Mouse (Mus musculus): ENCODE data around the gene Tmtc1.

The Tmtc1 gene

GRCm38 (mm10) chr6:148366629-148367028, 77.6 kb downstream of the Tmtc1 start:
- no peak for DNase-seq

DNA sequence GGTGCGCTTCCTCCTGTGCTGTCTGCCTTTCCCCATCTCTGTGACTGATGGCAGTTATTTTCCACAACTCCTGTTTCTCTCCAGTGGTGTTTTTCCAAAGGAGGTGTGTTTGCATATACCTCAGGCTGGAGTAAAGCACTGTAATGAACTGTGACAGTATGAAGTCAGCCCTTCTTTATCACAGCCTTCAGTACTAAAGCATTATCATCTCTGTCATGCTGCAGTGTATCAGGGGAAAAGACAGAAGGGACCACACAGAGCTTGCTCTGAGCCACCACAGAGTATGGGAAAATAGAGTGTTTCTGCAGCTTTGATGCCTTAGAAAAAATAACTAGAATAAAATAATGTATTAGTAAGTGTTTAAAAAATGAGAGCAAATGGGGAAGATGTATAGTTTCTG, 81.0 kb downstream of the Tmtc1 start:
- peak; percentile 11 to 29 for DNase-seq

DNA sequence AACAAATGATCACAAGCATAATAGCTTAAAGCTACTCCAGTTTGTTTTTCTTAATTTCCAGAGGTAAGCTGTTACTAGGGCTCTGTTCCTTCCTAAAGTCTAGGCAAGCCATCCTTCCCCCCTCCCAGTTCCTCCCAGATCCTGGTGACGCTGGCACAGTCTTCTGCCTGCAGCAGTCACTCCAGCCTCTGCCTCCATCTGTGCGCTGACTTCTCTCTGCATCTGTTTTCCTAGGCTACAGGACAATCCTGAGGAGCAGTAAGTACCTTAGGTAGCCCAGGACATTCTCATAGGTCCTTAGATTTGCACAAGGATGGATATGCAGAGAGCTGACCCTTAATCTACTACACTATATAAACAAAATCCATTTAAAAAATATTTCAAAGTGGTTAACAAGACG, 81.7 kb downstream of the Tmtc1 start:
- peak; percentile 13 to 20 for DNase-seq

DNA sequence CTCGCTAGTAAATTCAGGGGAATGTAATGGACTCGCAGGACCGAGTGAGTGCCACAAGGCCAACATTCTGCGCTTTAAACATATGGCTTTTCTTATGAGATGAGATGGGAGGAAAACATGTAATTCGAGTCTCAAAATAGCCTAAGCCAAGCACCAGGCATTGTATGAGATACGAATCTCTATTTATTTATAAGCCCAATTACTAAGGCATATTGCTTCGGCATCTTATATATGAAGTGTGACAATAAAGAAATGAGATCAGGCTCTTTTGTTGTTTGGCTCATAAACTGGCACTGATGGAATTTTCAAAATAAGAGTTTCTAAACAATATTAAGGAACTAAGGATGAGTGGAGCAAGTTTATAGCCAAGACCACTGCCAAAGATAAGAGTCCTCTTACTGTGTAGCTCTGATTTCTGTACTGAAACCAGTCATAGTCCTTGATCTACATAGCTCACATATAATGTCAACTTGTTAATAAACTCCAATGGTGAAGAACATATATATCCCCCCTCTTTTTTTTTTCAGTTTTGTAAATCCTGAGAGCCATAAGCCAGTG, 84.8 kb downstream of the Tmtc1 start:
- DNase-seq, result no peak

DNA sequence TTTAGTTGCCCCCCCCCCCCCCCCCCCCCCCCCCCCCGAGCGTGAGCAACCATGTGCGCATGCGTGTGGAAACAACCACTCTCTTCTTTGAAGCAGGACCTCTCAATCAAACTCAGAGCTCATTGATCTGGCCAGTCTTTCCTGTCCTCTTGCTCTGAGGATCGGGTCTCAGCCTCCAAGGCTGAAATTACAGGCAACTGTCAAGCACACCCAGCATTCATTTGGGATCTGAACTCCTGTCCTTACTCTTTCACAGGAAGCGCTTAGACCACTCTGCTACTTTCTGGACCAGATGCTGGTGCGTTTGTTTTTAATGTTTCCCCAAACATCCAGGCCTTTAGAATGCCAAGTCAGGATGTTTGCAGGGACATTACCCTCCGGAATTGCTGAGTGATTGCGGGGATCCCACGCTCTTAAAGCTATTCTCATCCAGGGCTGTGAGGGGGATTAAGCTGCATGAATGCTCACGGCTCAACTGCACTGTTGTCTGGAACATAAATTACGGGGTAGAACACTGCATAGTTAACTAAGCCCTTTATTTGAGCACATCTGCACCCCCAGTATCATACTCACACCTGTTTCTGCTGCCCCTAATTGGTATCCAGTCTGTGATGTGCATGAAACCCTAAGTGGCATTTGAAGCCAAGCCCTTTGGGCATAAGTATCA, 85.5 kb downstream of the Tmtc1 start:
- peak in 1 of 2 experiments; percentile 11 for DNase-seq

- no peak for DNase-seq
These were observed 88.0 kb downstream of the Tmtc1 start for GRCm38 (mm10) chr6:148356141-148356540.

- peak; percentile 43 to 74 for DNase-seq
These were observed 89.4 kb downstream of the Tmtc1 start for GRCm38 (mm10) chr6:148354509-148355474.

GRCm38 (mm10) chr6:148354151-148354508, 90.1 kb downstream of the Tmtc1 start:
- no peak for DNase-seq

- DNase-seq, result no peak
These were observed 99.2 kb downstream of the Tmtc1 start for GRCm38 (mm10) chr6:148345001-148345400.

DNA sequence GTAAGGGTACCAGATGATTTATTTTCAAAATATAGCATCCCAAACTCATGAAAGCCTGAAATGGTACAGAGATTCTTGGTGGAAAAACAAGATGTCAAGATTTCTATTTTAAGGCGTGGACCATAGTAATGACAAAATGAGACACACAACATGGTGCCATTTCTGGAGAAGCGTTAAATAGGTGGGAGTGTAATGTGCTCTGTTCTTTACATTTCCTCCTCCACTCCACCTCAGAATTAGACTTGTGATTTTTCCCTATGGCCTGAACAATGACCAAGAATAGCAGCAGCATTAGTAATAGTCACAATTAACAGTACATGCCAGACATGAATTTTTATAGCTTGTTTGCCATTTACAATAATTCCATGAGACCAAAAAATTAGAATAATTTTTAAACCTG, 102.0 kb downstream of the Tmtc1 start:
- DNase-seq, result no peak

DNA sequence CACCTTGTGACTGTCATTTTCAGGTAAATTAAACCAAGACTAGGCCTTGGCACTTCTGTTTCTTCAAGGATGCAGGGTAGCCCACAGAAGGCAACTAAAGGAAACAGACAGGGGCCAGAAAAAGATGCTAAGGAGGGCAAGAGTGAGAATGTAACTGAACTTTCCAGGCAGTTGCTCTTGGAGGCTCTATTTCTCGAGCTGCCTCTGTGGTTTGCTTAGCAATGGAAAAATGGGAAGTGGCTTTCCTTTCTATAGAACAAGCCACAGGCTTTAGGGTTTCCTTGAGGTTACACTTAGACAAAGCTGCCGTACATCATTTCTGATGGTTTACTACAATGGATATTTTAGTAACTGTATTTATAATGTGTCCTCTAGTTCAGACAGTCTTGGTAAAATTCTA, 102.4 kb downstream of the Tmtc1 start:
- DNase-seq, result no peak

DNA sequence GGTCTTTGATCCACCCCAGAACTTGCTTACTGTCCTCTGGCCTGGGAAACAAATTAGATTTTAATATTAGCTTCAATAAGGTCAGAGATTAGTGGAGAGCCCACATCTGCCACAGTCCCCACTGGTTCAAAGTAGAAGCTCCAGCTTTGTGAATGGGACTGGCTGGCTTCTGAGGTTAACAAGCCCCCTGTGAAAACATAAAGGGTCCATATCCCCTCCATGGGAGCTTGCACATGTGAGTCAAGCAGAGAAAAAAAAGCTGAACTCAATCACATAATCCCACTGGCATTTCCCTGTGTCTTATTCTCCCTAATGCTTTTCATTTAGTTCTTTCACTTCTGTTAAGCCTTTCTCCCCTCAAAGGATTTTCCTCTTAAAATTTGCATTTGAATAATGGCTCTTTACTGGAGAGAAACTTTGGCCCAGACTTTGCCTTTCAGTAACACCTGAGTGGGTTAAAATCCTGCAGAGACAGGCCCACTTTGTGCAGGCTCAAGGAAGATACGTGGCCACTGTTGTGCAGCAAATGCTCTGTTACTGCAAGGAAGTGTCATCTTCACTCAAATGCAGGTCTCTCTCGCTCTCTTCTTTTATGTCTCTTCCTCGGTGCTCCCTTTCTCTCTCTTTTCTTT, 105.7 kb downstream of the Tmtc1 start:
- DNase-seq, result no peak

- no peak for DNase-seq
These were observed 107.8 kb downstream of the Tmtc1 start for GRCm38 (mm10) chr6:148336290-148336955.

DNA sequence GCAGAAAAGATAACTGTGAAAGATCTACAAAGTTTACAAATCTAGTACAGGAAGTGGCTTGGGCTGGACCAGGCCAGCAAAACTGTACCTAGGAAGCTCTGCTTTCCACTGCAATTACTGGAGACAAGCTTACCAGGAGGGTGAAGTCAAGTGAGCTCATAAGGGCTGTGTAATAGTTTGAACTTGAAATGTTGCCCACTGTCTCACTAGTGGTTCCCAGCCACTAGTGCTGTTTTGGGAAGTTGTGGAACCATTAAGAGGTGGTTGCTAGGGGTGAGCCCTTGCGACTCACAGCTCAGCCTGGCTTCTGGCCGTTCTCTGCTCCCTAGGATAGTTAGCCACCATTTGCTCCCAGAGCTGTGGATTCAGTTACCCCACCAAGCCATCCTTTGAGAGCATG, 112.3 kb downstream of the Tmtc1 start:
- no peak for DNase-seq

DNA sequence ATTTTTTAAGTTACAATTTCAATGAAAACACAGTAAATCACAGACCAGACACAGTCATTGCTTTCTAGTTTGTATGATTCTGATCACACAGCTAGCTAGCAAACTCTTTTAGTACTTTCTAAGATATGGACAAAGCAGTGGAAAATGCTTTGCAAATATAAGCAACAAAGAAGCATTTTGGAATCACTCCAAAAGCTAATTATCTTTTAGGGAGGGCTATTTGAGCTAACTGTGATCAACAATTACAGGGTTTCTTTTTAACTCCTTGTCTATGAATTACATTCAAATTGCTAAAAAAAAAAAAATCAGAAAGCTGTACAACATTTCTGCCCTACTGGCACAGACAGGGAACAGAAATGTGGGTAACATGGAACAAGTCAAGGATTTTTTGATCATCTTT, 114.2 kb downstream of the Tmtc1 start:
- no peak for DNase-seq

GRCm38 (mm10) chr6:148328928-148329327, 115.3 kb downstream of the Tmtc1 start:
- DNase-seq, result no peak

DNA sequence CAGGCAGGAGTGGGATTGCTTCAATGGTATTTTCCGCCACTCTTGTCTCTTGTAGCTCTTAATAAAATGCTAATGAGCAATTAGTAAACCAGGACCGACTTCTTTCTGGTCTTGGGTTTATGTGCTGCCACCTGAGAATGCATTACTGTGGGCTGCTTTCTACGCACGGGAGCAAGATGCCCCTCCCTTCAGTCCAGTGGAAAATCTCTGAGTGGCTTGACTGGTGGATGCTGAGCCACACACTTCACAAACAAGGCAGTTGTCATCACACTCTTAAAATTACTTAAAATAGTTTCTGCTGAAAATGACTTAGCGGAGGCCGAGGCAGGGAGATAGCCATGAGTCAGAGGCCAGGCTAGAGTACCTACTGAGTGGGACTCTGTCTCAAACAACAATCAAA, 116.1 kb downstream of the Tmtc1 start:
- DNase-seq, result no peak

DNA sequence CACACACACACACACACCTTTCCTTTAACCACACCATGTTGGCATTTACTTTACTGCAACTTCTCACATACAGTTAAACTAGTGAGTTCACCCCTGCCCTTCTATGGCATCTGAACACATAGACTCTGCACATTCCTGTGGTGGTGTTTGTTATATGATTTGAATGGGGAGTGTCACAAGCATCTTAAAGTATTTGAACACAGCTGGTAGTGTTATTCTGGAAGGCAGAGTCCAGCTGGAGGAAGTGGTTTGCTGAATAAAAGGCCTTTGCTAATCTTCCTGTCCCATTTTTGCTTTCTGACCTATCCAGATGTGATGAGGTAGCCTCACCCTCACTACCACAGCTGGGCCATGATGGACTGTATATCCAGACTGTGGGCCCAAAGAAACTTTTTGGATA, 125.5 kb downstream of the Tmtc1 start:
- no peak for DNase-seq

- no peak for DNase-seq
These were observed 128.6 kb downstream of the Tmtc1 start for GRCm38 (mm10) chr6:148315571-148316080.

DNA sequence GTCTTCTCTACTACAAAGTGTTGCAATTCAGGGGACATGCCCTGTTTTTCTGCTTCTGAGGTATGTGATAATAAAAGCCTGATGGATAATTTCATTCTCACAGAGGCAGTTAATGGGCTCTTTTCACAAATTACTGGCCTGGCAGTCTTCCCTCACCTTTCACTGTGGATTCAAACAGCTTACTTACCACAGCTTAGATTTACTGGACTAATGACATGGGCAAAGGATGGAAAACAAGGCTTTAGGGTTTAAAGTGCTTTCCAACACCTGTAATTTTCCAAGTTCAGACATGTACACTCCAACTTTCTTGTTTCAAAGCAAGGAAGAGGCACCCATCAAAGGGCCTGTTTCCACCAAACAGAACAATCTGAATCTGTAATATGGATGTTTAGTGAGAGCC, 129.1 kb downstream of the Tmtc1 start:
- DNase-seq, result no peak

GRCm38 (mm10) chr6:148310981-148311380, 133.2 kb downstream of the Tmtc1 start:
- no peak for DNase-seq

DNA sequence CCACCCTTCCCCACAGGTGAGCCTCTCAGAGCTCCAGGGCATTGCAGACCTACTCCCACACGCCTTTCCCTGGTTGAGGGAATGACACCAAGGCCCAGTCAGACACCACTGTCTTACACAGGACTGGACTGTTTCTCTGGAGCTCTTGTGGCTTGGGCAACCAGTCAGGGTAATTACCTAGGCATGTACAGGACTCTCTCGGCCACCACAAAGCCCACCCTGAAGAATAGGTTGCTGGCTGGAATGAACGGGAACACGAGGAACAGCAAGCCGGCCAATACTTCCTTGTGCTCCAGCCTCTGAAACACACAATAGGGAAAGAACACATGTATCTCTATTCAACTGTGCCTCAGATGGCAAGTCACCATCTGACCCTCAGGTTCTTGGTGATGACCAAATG, 138.4 kb downstream of the Tmtc1 start:
- no peak for DNase-seq

GRCm38 (mm10) chr6:148305191-148305590, 139.0 kb downstream of the Tmtc1 start:
- no peak for DNase-seq

Measured in kidney, postnatal 36 days (tissue).